Mouse (Mus musculus) thymus, adult 2 months (tissue): ENCODE data around the gene Shisal1.

Source experiments
- CTCF ChIP-seq: fragments of 200-500 bp; IDR thresholded peaks from 2 replicates; pipeline ENCODE4 v1.5.1; 2012; ENCODE audit warnings: mild to moderate bottlenecking, control low read depth, low read length, moderate library complexity, borderline replicate concordance; ENCODE audit not compliant: control insufficient read depth, poor library complexity, insufficient read depth; ENCODE audit errors: extremely low read depth
- POLR2A ChIP-seq: fragments of 200-500 bp; IDR thresholded peaks from 2 replicates; pipeline ENCODE4 v1.6.1; 2012; ENCODE audit warnings: mild to moderate bottlenecking, low read length, control low read depth, moderate library complexity; ENCODE audit not compliant: control insufficient read depth, poor library complexity, insufficient read depth; ENCODE audit errors: extremely low read depth

GRCm38 (mm10) chr15:84329940-84330339, 117.0 kb downstream of the Shisal1 start:
- TF ChIP-seq CTCF = no peak
- no peak for TF ChIP-seq POLR2A
